Mouse (Mus musculus): Measurements from ENCODE around the gene Doc2g. TPM values are rescaled to one million over a fixed set of nuclear protein-coding genes. Genes with fewer than 3 reads are reported as not detected.
"Not testable (repeated sequence)": the region's sequence is repeated elsewhere in the genome, so short reads cannot be mapped to it uniquely, and the experiment has no call there.

Gene Doc2g
- 1 to 10 TPM in 2 of 3 experiments, under 1 TPM in 1; 0.31 to 2.8 (median 1.6) TPM for polyA plus RNA-seq (2017; shearing (Covaris generic))

- ATAC-seq: no peak
Observed at GRCm38 (mm10) chr19:4003112-4003511, at the start of gene Doc2g. TSS of gene Doc2g (plus strand) at chr19:4003313.

- no peak for ATAC-seq
Observed at GRCm38 (mm10) chr19:3955033-3955432, 48.1 kb upstream of the Doc2g start.

- no peak for ATAC-seq
Observed at GRCm38 (mm10) chr19:3955804-3956203, 47.3 kb upstream of the Doc2g start.

- ATAC-seq: not testable (repeated sequence)
Observed at GRCm38 (mm10) chr19:3957296-3958036, 45.6 kb upstream of the Doc2g start.

- no peak for ATAC-seq
Observed at GRCm38 (mm10) chr19:3958470-3958869, 44.6 kb upstream of the Doc2g start, which contains the start of gene Aldh3b3. TSS of gene Aldh3b3 (plus strand) at chr19:3958645.

- ATAC-seq: no peak
Observed at GRCm38 (mm10) chr19:3959030-3959429, 44.1 kb upstream of the Doc2g start.

- ATAC-seq: no peak
Observed at GRCm38 (mm10) chr19:3960211-3960610, 42.9 kb upstream of the Doc2g start.

- ATAC-seq: not testable (repeated sequence)
Observed at GRCm38 (mm10) chr19:3961805-3962204, 41.3 kb upstream of the Doc2g start.

- no peak for ATAC-seq
Observed at GRCm38 (mm10) chr19:3962469-3962868, 40.6 kb upstream of the Doc2g start.

GRCm38 (mm10) chr19:3964030-3964429, 39.1 kb upstream of the Doc2g start:
- no peak for ATAC-seq

- no peak for ATAC-seq
Observed at GRCm38 (mm10) chr19:3966330-3967075, 36.6 kb upstream of the Doc2g start.

- ATAC-seq: no peak
Observed at GRCm38 (mm10) chr19:3967258-3967657, 35.9 kb upstream of the Doc2g start.

GRCm38 (mm10) chr19:3972229-3972628, 30.9 kb upstream of the Doc2g start, which contains the start of gene Aldh3b2:
TSS of gene Aldh3b2 (plus strand) at chr19:3972328.
- ATAC-seq: no peak

- ATAC-seq: not testable (repeated sequence)
Observed at GRCm38 (mm10) chr19:3974608-3975007, 28.5 kb upstream of the Doc2g start.

GRCm38 (mm10) chr19:3975866-3976265, 27.2 kb upstream of the Doc2g start:
- no peak for ATAC-seq

- ATAC-seq: peak; percentile 50
Observed at GRCm38 (mm10) chr19:3980309-3980708, 22.8 kb upstream of the Doc2g start.

- no peak for ATAC-seq
Observed at GRCm38 (mm10) chr19:3980917-3981316, 22.2 kb upstream of the Doc2g start.

- no peak for ATAC-seq
Observed at GRCm38 (mm10) chr19:3983527-3984200, 19.4 kb upstream of the Doc2g start.

- ATAC-seq: no peak
Observed at GRCm38 (mm10) chr19:3985261-3985681, 17.8 kb upstream of the Doc2g start.

- no peak for ATAC-seq
Observed at GRCm38 (mm10) chr19:3986334-3986733, 16.8 kb upstream of the Doc2g start, which contains the start of gene Acy3. TSS of gene Acy3 (plus strand) at chr19:3986570.

GRCm38 (mm10) chr19:3988066-3988465, 15.0 kb upstream of the Doc2g start:
- ATAC-seq: no peak

- no peak for ATAC-seq
Observed at GRCm38 (mm10) chr19:3988750-3989149, 14.4 kb upstream of the Doc2g start.

- no peak for ATAC-seq
Observed at GRCm38 (mm10) chr19:3990804-3991203, 12.3 kb upstream of the Doc2g start.

Data from inflammation-experienced regulatory T-cells, adult 6 months (primary cell).